Mouse (Mus musculus) kidney, adult 9 months (tissue): ENCODE data around the gene Slc2a12.
A peak's percentile ranks its signal among the peaks of the same experiment; 100 is the strongest.

Experiments used
- DNase-seq: peaks from one replicate; pipeline ENCODE4 v3.0.0; 2022

The Slc2a12 gene

GRCm38 (mm10) chr10:22644853-22645491 lies at the start of gene Slc2a12:
Gene Slc2a12 (plus strand): TSS chr10:22645011.
- peak; percentile 84 for DNase-seq

- DNase-seq = no peak
Measured at GRCm38 (mm10) chr10:22598908-22599480, 45.8 kb upstream of the Slc2a12 start.

DNA sequence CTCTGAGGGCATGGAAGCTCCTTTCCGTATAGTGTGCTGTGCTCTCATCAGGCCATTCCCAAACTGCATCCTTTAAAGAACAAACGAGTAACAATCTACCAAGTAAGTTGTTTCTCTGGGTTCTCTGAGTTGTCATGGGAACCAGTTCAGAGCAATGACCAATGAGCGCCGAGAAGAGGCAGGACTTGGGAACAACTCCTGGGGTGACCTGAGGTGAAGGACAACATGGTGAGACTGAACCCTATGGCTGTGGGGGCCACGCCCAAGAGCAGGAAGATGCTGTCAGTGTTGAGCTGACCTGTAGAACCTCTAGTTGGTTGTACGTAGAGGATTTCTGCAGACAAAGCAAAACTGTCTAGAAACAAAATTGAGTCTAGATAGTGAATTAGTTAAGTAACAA lies 43.8 kb upstream of the Slc2a12 start:
- no peak for DNase-seq

GRCm38 (mm10) chr10:22604801-22605200 lies 40.0 kb upstream of the Slc2a12 start:
- no peak for DNase-seq

- DNase-seq = no peak
Measured at GRCm38 (mm10) chr10:22608273-22608672, 36.5 kb upstream of the Slc2a12 start.

GRCm38 (mm10) chr10:22608799-22609357 lies 35.9 kb upstream of the Slc2a12 start:
- DNase-seq = no peak

- no peak for DNase-seq
Measured at GRCm38 (mm10) chr10:22613301-22613700, 31.5 kb upstream of the Slc2a12 start.

DNA sequence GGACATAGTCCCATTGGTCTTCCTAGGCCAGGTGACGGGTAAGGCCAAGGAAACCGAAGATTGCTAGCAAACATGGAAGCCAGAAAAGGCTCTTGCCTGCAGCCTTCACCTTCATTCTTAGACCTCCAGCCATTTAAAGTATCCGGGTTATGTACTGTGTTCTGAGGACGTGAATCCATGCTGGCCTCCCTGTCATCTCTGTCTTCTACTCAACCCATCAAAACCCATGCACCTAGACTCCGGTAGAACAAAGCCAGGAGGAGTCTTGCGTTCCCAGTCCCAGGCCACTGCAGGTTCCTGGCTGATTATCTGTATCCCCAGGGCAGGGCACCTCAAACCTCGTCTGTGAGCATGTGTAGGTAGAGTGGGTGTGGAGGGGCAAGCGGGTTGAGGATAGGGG lies 30.3 kb upstream of the Slc2a12 start:
- no peak for DNase-seq

- DNase-seq = no peak
Measured at GRCm38 (mm10) chr10:22615309-22615708, 29.5 kb upstream of the Slc2a12 start.

DNA sequence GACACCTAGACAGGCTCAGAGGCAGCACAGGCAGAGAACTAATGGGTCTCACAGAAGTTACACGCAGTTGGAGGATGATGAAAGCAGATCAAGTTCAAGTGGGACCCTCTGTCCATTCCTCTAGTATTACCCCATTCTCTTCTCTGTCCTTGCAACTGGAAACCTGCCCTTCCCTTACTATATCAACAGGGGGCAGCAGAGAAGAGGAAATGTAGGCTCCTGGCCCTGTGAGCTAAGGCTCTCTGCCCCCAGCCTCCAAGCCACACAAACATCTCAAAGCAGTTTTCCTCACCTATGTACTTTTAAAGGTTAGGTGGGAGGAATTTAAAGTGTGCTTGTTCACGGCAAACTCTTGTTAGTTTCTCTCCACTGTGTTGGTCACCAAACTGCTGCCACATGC lies 26.0 kb upstream of the Slc2a12 start:
- peak; percentile 47 for DNase-seq

GRCm38 (mm10) chr10:22628832-22629231 lies 16.0 kb upstream of the Slc2a12 start:
- DNase-seq = no peak

GRCm38 (mm10) chr10:22631103-22631502 lies 13.7 kb upstream of the Slc2a12 start:
- no peak for DNase-seq

DNA sequence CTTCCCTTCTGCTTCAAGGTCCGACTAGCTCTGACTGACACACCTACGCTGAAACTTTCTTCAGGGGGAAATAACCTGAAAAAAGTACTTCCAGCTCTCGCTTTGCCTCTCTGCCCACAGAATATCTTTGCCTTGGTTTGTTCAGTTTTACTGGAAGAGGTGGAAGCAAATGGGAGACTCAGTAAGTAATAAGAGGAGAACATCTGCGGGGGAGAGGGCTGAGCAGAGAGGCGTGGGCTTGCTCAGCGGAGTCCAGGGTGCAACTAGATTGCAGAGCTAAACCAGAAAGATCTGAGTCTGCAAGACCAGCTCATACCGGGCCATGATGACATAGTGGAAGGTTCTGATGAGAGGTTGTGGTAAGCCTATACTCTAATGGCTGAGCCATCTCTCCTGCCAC lies 13.3 kb upstream of the Slc2a12 start:
- no peak for DNase-seq

DNA sequence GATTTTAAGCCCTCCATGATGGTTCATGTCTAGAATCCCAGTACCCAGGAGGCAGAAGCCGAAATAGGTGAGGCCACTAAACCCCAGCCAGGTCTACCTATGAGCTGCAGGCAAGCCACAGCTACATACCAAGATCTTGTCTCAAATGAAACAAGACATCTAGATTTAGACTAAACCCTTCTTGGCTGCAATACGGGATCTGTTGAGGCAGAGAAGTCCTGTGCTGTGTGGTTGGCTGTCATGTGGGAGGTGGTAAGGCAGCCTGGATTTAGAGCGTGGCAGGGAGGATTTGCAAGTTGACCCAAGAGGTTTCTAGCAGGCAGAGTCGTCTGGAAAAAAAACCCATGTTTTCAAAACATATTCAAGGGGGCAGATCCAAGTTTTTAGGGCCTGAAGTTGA lies 12.9 kb upstream of the Slc2a12 start:
- DNase-seq = no peak

DNA sequence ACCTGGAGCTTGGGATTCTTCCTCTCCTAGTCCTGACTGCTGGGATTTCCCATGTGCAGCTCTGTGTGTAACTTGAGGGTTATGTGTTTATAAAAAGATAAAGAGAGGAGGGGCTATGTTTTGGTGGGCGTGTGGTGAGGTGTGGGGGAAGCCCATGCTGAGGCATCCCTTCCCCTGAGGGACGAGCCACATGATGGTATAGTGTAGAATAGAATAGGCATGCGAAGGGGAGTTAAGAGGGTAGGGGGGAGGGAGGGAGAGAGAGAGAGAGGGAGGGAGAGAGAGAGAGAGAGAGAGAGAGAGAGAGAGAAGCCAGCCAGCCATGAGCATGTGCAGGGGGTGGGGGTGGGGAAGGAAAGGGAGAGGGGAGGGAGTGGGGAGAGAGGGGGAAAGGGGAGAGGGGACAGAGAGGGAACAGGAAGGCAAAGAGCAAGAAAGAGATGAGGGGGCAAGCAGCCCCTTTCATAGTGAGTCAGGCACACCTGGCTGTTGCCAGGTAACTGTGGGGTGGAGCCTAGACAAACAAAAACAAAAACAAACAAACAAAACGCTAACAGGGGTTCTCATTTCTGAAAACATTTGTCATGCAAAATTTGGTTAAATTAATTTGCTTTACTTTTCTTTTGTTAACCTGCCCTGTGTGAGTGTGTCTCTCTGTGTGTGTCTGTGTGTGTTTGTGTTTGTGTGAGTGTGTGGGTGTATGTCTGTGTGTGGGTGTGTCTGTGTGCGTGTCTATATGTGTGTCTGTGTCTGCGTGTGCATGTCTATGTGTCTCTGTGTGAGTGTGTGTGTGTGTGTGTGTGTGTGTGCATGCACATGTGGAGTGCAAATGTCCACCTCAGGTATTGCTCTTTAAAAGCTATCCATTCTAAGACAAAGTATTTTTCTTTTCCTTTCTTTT lies 11.2 kb upstream of the Slc2a12 start:
- no peak for DNase-seq

- DNase-seq = no peak
Measured at GRCm38 (mm10) chr10:22637241-22637640, 7.6 kb upstream of the Slc2a12 start.

- DNase-seq = no peak
Measured at GRCm38 (mm10) chr10:22644171-22644570, 640 bp upstream of the Slc2a12 start.

DNA sequence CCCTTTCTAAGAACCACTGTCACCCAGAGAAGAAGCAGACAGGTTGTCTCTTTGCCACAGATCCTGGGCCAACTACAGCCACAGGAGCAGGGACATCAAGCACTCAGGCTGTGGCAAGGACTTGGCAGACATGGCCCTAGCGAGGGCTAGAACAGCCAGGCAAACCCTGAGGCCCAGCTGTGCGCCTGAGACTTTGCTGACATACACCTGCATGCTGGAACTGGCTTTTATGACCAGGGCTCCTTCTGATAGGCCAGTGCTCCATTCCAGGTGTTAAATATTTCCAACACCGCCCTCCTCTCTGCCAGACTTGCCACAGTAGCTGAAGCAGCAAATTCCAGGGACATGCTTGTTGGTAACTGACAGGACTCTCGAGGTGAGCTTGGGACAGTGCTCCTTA lies 3.9 kb downstream of the Slc2a12 start:
- DNase-seq = peak; percentile 91

- no peak for DNase-seq
Measured at GRCm38 (mm10) chr10:22653820-22654219, 9.0 kb downstream of the Slc2a12 start.

DNA sequence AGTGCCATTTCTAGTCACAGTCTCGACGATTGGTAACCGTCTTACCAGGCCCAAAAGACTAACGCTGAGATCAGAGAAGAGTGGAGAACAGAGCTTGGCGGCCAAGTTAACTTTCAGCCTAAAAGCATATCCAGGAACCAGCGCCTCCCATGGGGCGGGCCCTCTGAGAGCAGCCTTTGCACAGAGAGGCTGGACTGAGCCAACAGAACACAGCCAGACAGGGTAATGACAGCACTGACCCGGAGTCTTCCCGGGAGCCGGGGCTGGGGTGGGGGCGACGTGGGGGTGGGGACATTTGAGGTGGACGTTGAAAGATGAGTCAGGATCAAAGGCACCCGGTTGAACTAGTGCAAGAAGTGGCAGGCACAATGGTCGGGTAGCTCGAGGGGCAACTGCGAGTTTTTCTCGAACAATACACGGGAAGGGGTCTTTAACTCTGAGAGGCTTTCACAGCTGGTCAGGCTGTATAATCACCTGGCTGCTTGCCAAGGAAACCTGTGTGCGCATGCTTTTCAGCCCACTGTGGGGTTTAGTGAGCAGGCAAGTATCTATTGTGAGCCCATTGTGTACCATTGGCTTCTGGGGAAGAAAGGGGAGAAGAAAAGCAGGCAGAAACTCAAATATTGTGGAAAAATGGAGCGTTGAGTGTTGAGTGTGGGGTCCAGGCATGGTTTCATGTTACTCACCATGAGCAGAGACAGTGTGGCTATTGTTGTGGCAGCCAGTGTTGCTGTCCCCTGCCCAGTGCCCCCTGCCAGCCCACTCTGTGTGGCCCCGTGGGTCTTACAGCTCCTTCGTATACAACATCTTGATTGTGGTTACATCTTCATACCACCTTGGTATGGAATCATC lies 13.9 kb downstream of the Slc2a12 start:
- peak; percentile 38 for DNase-seq

DNA sequence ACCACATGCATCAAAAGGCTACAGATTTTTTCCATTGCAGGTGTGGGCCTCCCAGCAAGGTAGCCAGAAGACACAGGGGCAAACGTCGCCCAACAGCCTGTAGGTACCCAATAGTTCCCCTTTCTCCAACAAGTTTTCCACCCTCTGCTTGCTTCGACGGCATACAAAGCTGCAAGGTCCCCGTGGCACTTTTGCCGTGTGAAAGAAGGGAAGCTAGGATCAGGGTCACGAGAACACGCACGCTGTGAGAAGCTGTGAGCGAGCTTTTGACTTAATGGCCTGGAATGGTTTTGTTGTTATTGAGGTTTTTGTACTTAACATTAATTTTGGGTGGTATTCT lies 14.5 kb downstream of the Slc2a12 start:
- DNase-seq = no peak

DNA sequence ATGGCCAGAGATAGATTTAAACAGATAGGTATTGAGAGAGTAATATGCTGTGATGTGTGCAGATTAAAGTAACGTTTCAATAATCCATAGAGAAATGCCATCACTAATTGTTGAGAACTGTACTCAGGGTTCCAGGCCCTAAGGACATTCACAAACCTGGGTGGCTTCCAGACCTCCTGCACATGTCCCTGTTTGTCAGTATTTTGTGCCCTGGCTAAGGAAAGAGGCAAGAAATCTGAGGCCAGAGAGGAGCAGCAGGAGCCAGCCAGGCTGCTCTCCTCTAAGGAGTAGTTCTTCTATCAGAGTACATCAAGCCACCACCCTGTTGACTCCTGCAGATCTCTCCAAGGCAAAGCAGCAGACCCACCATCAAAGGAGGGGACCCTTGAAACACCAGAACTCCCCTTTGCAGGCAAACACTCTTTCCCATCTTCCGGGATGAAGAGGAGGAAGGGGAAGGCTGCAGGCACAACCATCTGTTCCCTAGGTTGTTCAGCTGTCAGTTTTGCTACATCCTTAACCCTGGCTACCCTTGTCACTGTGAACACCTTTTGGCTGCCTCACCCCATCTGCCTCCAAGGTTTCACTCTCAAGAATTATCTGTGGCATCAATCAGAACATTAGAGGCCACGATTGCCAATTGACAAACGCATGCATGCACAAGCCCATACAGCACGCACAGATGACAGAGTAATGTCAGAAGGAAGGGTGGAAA lies 15.6 kb downstream of the Slc2a12 start:
- DNase-seq = no peak
